Mouse (Mus musculus) megakaryocyte, embryonic 14.5 days (primary cell): ENCODE data around the gene Wdr41.

Experiments
- FLI1 ChIP-seq: IDR thresholded peaks from 2 replicates; pipeline ENCODE4 v1.6.1; 2012; ENCODE audit warnings: low read length, inconsistent platforms, mixed read lengths
- GATA1 ChIP-seq: IDR thresholded peaks from 3 replicates; pipeline ENCODE4 v1.6.1; 2012; ENCODE audit warnings: mixed read lengths, low read length, inconsistent platforms, borderline replicate concordance

DNA sequence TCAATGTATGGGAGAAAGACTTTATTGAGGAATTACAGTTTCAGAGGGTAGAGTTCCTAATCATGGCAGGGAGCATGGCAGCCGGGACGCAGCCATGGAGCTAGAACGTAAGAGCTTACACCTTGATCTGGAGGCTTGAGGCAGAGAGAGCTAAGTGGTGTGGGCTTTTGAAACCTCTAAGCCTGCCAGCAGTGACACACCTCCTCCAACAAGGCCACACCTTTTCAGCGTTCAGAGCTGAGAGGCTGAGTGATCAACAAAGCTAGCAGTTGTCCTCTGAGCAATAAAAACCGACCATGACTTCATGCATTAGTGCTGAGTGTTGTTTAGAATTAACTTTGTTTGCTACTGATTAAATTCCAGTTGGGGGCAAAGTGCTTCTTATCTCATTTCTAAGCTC lies 14.4 kb downstream of the Wdr41 start:
- TF ChIP-seq GATA1 (no peak), FLI1 (no peak)
